Mouse (Mus musculus): ENCODE data around the gene Nme2.

DNA sequence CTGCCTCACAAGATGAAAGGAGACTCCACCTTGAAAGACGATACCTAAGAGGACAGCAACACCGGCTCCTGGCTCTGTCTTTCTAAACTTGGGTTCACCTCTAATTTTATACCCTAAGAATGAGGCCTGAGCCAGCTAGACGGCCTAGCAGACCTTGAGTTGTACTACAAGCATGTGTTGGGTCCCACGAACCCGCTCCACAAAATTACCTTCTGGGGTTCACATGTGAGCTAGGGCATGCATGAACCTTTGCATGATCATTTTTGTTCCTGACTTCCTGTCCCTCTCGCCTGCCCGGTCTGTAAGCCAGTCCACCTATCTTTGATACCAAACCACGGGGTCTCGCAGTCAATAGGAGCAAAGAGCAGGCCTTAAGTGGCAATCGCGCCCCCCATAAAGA, 11.3 kb upstream of the Nme2 start:
- TF ChIP-seq CTCF (IDR thresholded peaks at IDR 0.05; ENCODE audit: low read depth, low read length) (no peak), POLR2A (IDR thresholded peaks at IDR 0.05; ENCODE audit: extremely low read depth, insufficient read depth, low read length) (no peak)
